Mouse (Mus musculus): ENCODE measurements around the gene Kif11. TPM values are rescaled to one million over a fixed set of nuclear protein-coding genes. Genes with fewer than 3 reads are reported as not detected.

The Kif11 gene
- polyA plus RNA-seq, 1 experiment from 2014 or later, result 74.7 TPM

DNA sequence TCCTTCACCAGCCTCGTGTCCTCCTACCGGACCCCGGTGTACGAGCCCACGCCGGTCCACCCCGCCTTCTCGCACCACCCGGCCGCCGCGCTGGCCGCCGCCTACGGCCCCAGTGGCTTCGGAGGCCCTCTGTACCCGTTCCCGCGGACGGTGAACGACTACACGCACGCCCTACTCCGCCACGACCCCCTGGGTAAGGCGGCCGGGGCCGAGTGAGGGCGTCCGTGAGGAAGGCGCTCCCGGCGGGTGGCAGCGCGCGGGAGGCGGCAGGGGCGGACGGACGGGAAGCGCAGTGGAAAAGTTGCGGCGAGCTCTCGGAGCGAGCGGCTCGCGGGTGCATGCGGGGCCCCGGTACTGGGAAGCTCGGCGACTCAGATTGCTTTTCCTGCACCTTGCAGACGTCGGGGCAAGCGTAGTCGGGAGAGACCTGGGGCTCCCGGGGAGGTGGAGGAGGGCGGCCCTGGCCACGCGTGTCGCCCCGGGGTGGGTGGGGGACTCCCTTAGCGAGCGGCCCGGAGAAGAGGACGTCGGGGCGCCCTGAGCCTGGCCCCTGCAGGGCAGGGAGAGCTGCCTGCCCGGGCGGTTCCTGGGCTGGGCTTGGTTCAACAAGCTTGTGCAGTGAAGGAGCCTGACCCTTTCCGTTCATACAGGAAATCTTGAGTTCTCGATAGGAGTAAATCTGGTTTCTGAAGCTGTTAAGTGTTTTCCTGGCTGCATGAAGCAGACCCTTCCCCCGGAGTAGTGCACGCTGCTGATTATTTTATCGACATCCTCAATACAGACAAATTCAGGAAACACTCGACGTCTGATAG is 59.0 kb downstream of the Kif11 start:
- no peak for ATAC-seq (ENCODE audit: insufficient number of reproducible peaks, insufficient read depth, low FRiP score, low TSS enrichment)
- Histone ChIP-seq H3K4me3 (peak overlapping the region; percentile 40), H3K27ac (peak overlapping the region; percentile 37; the same call in 1 of the 2 replicates), H3K9me3 (no peaks in the 10 kb centered on the region), H3K9ac (peak overlapping the region; percentile 38), H3K4me1 (peaks cover 13% of the 10 kb centered on the region), H3K4me2 (replicated peaks) (peak overlapping the region; percentile 63), H3K36me3 (no peaks in the 10 kb centered on the region), H3K27me3 (peaks cover 81% of the 10 kb centered on the region)
- 1% methylated on average over 77 of the region's 77 CpGs for WGBS

- Histone ChIP-seq H3K36me3 (no peaks in the 10 kb centered on the region), H3K4me3 (no peak overlapping the region), H3K9me3 (no peaks in the 10 kb centered on the region), H3K4me1 (peaks cover 13% of the 10 kb centered on the region), H3K27me3 (peaks cover 81% of the 10 kb centered on the region), H3K4me2 (replicated peaks) (no peak overlapping the region), H3K9ac (no peak overlapping the region), H3K27ac (no peak overlapping the region)
- ATAC-seq (ENCODE audit: insufficient number of reproducible peaks, insufficient read depth, low FRiP score, low TSS enrichment), result no peak
- WGBS, result 2% methylated on average over 10 of the region's 10 CpGs
Observed at GRCm38 (mm10) chr19:37435853-37436174, 59.6 kb downstream of the Kif11 start.

DNA sequence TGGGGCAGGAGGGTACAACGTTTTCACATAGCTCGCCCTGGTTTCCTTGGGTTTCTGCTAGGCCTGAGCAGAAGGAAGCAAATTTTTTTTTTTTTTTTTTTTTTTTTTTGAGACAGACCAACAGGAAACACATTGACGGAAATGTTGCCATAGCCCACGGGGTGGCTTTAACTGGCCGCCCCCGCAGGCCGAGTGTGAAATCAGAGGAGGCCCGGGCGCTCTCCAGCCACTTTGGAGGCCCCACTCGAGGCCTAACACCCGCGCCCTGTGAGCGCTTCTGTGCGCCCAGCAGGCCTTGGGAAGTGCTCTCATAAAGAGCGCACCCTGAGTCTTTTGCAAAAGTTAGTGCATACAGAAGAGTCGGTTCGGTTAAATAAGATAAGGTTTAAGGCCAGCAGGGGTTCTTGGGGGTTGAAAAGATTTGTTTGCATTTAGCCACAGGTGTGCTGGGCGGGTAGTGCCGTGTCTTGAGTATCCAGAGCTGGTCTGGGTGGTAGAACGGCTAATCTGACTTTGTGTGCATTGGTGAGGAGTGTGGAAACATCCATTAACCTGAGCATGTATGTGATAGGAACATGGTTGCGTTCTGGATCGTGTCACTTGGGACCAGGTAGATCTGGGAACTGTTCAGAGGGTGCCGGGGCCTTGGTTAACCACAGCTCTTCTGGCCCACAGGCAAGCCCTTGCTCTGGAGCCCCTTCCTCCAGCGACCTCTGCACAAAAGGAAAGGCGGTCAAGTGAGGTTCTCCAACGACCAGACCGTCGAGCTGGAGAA is 60.5 kb downstream of the Kif11 start:
- 4% methylated on average over 28 of the region's 28 CpGs for WGBS
- Histone ChIP-seq H3K27ac (no peak overlapping the region), H3K4me2 (replicated peaks) (no peak overlapping the region), H3K4me1 (peaks cover 13% of the 10 kb centered on the region), H3K27me3 (peaks cover 79% of the 10 kb centered on the region), H3K9me3 (no peaks in the 10 kb centered on the region), H3K4me3 (no peak overlapping the region), H3K9ac (no peak overlapping the region), H3K36me3 (no peaks in the 10 kb centered on the region)
- no peak for ATAC-seq (ENCODE audit: insufficient number of reproducible peaks, insufficient read depth, low FRiP score, low TSS enrichment)

- Histone ChIP-seq H3K4me1 (peaks cover 13% of the 10 kb centered on the region), H3K4me3 (no peak overlapping the region), H3K9ac (no peak overlapping the region), H3K36me3 (no peaks in the 10 kb centered on the region), H3K9me3 (no peaks in the 10 kb centered on the region), H3K4me2 (replicated peaks) (no peak overlapping the region), H3K27me3 (peaks cover 75% of the 10 kb centered on the region), H3K27ac (no peak overlapping the region)
- no peak for ATAC-seq (ENCODE audit: insufficient number of reproducible peaks, insufficient read depth, low FRiP score, low TSS enrichment)
- 2% methylated on average over 14 of the region's 14 CpGs for WGBS
Observed at GRCm38 (mm10) chr19:37437289-37437606, 61.0 kb downstream of the Kif11 start.

DNA sequence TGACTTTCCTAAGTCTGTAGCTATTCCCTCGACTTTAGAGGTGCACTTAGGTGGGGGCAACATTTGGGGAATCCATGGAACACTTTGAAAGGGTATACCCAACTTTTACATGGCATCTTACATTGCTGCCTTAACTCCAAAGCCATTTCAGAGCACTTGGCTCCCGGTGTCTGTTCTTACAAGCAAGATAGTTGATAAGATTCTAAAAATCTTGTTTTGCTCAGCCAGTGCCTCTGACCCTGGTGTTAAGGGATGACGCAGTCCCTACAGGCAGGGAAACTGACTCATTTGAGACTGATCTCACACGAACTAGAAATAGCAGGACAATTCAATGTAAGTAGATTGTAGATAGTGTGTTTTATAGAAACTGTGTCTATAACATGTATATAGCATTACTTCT is 64.0 kb downstream of the Kif11 start:
- no peak for ATAC-seq (ENCODE audit: insufficient number of reproducible peaks, insufficient read depth, low FRiP score, low TSS enrichment)
- Histone ChIP-seq H3K9me3 (no peaks in the 10 kb centered on the region), H3K9ac (no peak overlapping the region), H3K4me2 (replicated peaks) (no peak overlapping the region), H3K27me3 (peaks cover 50% of the 10 kb centered on the region), H3K27ac (no peak overlapping the region), H3K4me3 (no peak overlapping the region), H3K4me1 (peaks cover under 1% of the 10 kb centered on the region; the same call in 1 of the 2 replicates), H3K36me3 (no peaks in the 10 kb centered on the region)
- 75% methylated on average over 4 of the region's 4 CpGs for WGBS

DNA sequence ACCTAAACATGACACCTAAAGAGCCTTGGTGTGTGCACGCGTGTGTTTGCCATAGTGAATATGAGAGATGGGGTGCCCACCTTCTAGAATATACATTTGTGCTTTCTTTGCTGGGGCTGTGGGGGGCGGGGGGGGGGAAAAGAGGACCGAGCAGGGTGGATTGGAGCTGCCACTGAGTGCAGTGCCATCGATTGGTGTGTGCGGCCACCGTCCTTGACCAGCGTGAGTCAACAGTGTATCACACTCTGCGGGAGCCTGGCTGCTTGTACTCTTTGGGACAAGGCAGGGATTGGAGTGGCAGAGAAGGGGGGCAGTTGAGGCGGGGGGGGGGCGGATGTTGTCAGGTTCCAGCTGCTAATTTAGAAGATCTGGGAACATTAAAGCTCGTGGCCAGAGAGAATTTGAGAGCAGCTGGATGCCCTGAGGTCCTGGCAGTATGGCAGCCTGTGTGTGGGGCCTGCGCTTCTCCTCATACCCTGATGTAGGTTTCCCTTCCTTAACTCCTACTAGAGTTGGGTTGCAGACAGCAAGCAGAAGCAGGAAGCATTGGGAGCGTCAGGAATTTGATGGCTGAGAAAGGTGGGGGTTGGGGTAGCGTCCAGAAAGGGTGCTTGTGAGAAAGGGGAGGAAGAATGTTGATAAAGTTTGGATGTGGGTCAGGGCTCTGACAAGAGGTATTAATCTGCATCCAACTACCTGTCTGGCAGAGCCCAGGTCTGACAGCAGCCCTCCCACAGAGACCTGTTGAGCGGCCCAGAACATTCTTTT is 64.7 kb downstream of the Kif11 start:
- Histone ChIP-seq H3K9ac (no peak overlapping the region), H3K36me3 (no peaks in the 10 kb centered on the region), H3K4me1 (no peaks in the 10 kb centered on the region), H3K27me3 (peaks cover 43% of the 10 kb centered on the region), H3K4me3 (no peak overlapping the region), H3K27ac (no peak overlapping the region), H3K4me2 (replicated peaks) (no peak overlapping the region), H3K9me3 (no peaks in the 10 kb centered on the region)
- WGBS, result 61% methylated on average over 15 of the region's 16 CpGs
- ATAC-seq (ENCODE audit: insufficient number of reproducible peaks, insufficient read depth, low FRiP score, low TSS enrichment), result no peak

DNA sequence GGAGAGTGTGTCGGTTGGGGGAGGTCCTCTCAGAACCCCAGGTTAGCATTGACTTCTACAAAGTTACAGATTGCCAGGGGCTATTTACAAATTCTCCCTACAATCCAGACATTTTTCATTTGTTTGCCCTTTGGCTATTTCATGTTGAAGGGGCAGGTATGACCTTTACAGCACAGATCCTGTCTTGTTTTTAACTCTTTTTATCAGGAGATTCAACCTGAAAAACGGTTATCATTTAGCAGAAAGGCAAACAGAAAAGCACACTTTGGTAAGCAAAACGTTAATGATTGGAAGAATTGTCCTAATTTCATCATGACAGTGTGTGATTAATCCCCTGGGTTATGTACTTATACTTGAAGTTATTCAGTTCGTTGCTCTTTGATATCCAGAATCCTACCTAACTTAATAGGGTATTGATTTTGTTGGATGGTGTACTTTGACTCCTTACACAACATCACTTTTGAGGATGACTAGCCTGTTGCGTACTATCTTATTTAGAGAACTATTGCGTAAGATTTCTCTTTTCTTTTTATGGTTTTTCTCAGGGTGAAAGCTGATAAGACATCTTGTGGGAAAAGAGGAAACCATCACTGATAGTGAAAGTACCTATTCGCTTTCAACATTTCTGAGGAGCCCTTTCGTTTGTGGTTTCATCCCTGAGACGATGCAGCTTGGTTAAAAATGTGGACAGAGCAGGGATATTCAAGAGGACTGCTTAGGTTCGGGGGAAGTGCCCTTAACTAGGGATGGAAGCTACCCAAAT is 66.5 kb downstream of the Kif11 start:
- Histone ChIP-seq H3K9ac (no peak overlapping the region), H3K27ac (no peak overlapping the region), H3K4me3 (no peak overlapping the region), H3K4me2 (replicated peaks) (no peak overlapping the region), H3K4me1 (no peaks in the 10 kb centered on the region), H3K9me3 (no peaks in the 10 kb centered on the region), H3K27me3 (peaks cover 25% of the 10 kb centered on the region), H3K36me3 (no peaks in the 10 kb centered on the region)
- WGBS, result 77% methylated on average over 10 of the region's 10 CpGs
- no peak for ATAC-seq (ENCODE audit: insufficient number of reproducible peaks, insufficient read depth, low FRiP score, low TSS enrichment)

DNA sequence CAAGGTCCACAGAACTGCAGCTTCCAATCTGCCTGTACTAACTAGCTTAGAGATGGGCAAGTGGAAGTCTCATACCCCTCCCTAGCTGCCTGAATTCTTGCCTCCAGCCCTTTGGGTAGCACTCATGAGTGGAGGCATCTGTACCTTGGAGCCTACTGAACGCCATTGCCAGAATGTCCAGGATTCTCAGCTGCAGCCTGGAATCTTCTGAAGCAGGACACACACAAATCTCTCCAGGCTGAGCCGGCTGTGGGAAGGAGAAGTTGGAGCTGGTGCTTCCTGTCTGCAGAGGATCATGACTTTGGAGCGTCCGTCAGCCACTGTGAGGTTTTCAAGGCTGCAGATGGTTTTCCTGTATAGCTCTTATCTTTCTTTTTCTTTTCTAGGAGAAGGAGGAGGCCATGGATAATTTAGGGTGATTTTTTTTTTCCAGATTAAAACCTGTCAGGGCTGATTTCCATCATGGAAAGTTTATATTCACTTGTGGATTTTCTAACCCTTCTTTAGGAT is 67.5 kb downstream of the Kif11 start:
- H3K27me3 ChIP-seq, result peaks cover 25% of the 10 kb centered on the region
- ATAC-seq (ENCODE audit: insufficient number of reproducible peaks, insufficient read depth, low FRiP score, low TSS enrichment), result no peak
- no peaks in the 10 kb centered on the region for H3K36me3 ChIP-seq
- H3K9ac ChIP-seq, result no peak overlapping the region
- H3K4me1 ChIP-seq, result no peaks in the 10 kb centered on the region
- WGBS, result 64% methylated on average over 4 of the region's 4 CpGs
- H3K27ac ChIP-seq, result no peak overlapping the region
- H3K4me2 ChIP-seq (replicated peaks), result no peak overlapping the region
- H3K9me3 ChIP-seq, result no peaks in the 10 kb centered on the region
- H3K4me3 ChIP-seq, result no peak overlapping the region

DNA sequence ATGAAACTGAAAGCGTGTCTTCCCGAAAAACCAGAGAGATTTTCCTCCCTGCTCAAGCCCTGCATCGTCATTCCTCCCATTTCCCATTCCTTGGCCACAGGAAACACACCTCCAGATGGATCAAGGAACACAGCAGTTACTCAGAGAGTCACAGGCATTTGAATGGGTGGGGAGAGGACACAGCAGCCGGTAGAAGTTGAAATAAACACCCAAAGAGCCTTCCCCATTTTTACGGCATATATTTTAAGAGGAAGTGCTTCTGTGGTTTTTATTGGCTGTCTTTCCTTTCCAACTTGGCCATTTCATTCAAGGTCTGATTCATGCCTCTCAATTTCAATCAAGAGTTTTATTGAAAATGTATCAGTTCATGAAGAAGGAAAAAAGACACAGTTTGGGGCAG is 72.0 kb downstream of the Kif11 start:
- Histone ChIP-seq H3K9me3 (no peaks in the 10 kb centered on the region), H3K36me3 (no peaks in the 10 kb centered on the region), H3K4me3 (no peak overlapping the region), H3K4me1 (no peaks in the 10 kb centered on the region), H3K4me2 (replicated peaks) (no peak overlapping the region), H3K27me3 (no peaks in the 10 kb centered on the region), H3K27ac (no peak overlapping the region), H3K9ac (no peak overlapping the region)
- WGBS, result 68% methylated on average over 5 of the region's 5 CpGs
- ATAC-seq (ENCODE audit: insufficient number of reproducible peaks, insufficient read depth, low FRiP score, low TSS enrichment), result no peak

- no peaks in the 10 kb centered on the region for H3K36me3 ChIP-seq
- H3K27ac ChIP-seq, result no peak overlapping the region
- H3K4me3 ChIP-seq, result no peak overlapping the region
- H3K9ac ChIP-seq, result no peak overlapping the region
- no peaks in the 10 kb centered on the region for H3K4me1 ChIP-seq
- no peak for ATAC-seq (ENCODE audit: insufficient number of reproducible peaks, insufficient read depth, low FRiP score, low TSS enrichment)
- H3K4me2 ChIP-seq (replicated peaks), result no peak overlapping the region
- H3K27me3 ChIP-seq, result no peaks in the 10 kb centered on the region
- 94% methylated on average over 3 of the region's 3 CpGs for WGBS
- no peaks in the 10 kb centered on the region for H3K9me3 ChIP-seq
Observed at GRCm38 (mm10) chr19:37449246-37449645, 73.0 kb downstream of the Kif11 start.

DNA sequence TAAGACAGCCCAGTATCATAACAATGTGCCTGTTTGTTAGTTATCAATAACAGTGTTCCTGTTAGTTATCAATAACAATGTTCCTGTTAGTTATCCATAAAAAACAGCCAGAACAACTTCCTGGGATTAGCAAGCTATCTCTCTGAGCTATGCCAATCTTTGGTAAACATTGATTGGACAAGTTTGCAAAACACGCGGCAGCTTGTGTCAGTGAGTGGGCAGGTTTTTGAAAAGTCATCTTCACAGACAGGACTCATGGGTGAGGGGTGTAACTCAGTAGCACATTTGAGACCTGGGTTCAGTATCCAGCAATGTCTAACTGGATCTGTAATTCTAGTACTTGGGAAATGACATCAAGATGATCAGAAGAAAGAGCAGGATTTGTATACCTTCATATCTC is 79.3 kb downstream of the Kif11 start:
- no peak for ATAC-seq (ENCODE audit: insufficient number of reproducible peaks, insufficient read depth, low FRiP score, low TSS enrichment)
- Histone ChIP-seq H3K9me3 (0 out of 2 replicates have a peak, but pooled peaks cover 4% of the 10 kb centered on the region), H3K27me3 (no peaks in the 10 kb centered on the region), H3K9ac (no peak overlapping the region), H3K36me3 (no peaks in the 10 kb centered on the region), H3K4me1 (no peaks in the 10 kb centered on the region), H3K4me3 (no peak overlapping the region), H3K27ac (no peak overlapping the region), H3K4me2 (replicated peaks) (no peak overlapping the region)
- WGBS, result 90% methylated on average over 2 of the region's 2 CpGs
